Mouse (Mus musculus) lung, postnatal 0 days (tissue): ENCODE data around the gene Mroh2a.

ENCODE experiments used
- CTCF ChIP-seq: IDR thresholded peaks from 2 replicates; pipeline ENCODE4 v1.5.1; 2016; ENCODE audit warnings: antibody characterized with exemption, mild to moderate bottlenecking
- EP300 ChIP-seq: IDR thresholded peaks from 2 replicates; pipeline ENCODE4 v1.6.1; 2016; ENCODE audit warnings: antibody characterized with exemption, mild to moderate bottlenecking, control low read depth

GRCm38 (mm10) chr1:88296171-88296920, 69.6 kb downstream of the Mroh2a start:
- TF ChIP-seq CTCF (no peak), EP300 (no peak)
